Mouse (Mus musculus): ENCODE data around the gene A030003K21Rik.
"Not testable (repeated sequence)": the region's sequence is repeated elsewhere in the genome, so short reads cannot be mapped to it uniquely, and the experiment has no call there.

DNA sequence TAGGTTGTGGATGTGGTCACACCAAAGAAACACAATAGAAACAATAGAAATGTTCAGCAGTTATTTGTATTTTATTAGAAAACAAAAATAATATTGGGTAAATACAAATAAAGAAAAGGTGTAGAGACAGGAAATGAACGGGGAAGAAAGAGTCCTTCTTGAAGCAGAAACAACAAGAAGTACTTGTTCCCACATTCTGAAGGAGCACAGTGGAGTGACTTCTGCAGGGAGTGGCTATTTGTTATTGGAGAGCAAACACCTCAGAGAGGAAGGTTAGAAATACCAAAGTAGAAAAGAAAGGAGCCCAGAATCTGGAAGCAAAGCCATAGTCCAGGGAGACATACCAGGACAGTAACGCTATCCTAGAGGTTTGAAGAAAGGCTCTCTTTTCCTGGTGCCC is 683 bp downstream of the A030003K21Rik start:
- not testable (repeated sequence) for TF ChIP-seq CTCF, POLR2A (IDR thresholded peaks at IDR 0.05; ENCODE audit: insufficient read depth, low read depth, low read length)
